Mouse (Mus musculus) liver, adult 2 months (tissue): Measurements from ENCODE around the gene 5730522E02Rik. TPM values are rescaled to one million over a fixed set of nuclear protein-coding genes. Genes with fewer than 3 reads are reported as not detected.

Source experiments
- DNase-seq: peaks from one replicate; pipeline ENCODE4 v3.0.0-alpha.2; 2011; ENCODE audit warnings: low read depth, low spot score; ENCODE audit errors: extremely low read depth
- H3K27ac ChIP-seq: fragments of 200-500 bp; replicated peaks from 2 replicates; pipeline ENCODE4 v1.5.1; 2012; ENCODE audit warnings: low read depth, mild to moderate bottlenecking, control low read depth, inconsistent platforms, low read length; ENCODE audit not compliant: insufficient read depth
- H3K27me3 ChIP-seq: fragments of 200-500 bp; 2 replicates; pipeline ENCODE4 v1.6.1; 2012; ENCODE audit warnings: mild to moderate bottlenecking, moderate library complexity, low read length, inconsistent platforms; ENCODE audit not compliant: control insufficient read depth, insufficient read depth
- H3K36me3 ChIP-seq: fragments of 200-500 bp; 2 replicates; pipeline ENCODE4 v1.6.1; 2012; ENCODE audit warnings: low read length, inconsistent platforms; ENCODE audit not compliant: control insufficient read depth, insufficient read depth
- H3K4me1 ChIP-seq: fragments of 200-500 bp; 2 replicates; pipeline ENCODE4 v1.6.1; 2011; ENCODE audit warnings: low read length; ENCODE audit not compliant: control insufficient read depth, insufficient read depth
- H3K4me3 ChIP-seq: fragments of 200-500 bp; 2 replicates; pipeline ENCODE4 v1.5.1; 2011; ENCODE audit warnings: low read depth, mild to moderate bottlenecking, control low read depth, low read length, moderate library complexity; ENCODE audit not compliant: insufficient read depth
- H3K79me2 ChIP-seq: fragments of 200-500 bp; 2 replicates; pipeline ENCODE4 v1.6.1; 2012; ENCODE audit warnings: inconsistent platforms, mild to moderate bottlenecking, low read length, moderate library complexity; ENCODE audit not compliant: control insufficient read depth, insufficient read depth
- H3K9ac ChIP-seq: fragments of 200-500 bp; 2 replicates; pipeline ENCODE4 v1.6.1; 2012; ENCODE audit warnings: low read depth, mild to moderate bottlenecking, control low read depth, inconsistent platforms, low read length
- CTCF ChIP-seq: fragments of 200-500 bp; IDR thresholded peaks from 2 replicates; pipeline ENCODE4 v1.5.1; 2011; ENCODE audit warnings: low read depth, low read length, control low read depth
- POLR2A ChIP-seq: fragments of 200-500 bp; IDR thresholded peaks from 2 replicates; pipeline ENCODE4 v1.6.1; 2011; ENCODE audit warnings: low read length, control low read depth; ENCODE audit not compliant: insufficient read depth; ENCODE audit errors: extremely low read depth
- WGBS: fragments of 180-500 bp; shearing (Covaris S2); methylation state at CpG from one replicate; pipeline ENCODE4 v1.1.7; 2018; 5-methylcytosine and 5-hydroxymethylcytosine counted together
- polyA plus RNA-seq: library from polyadenylated mRNA; depleted of rRNA; stranded (reverse); fragments of >200 nt; gene quantifications from 2 replicates; pipeline ENCODE4 v1.2.3, GENCODE M21; 2012
- total RNA-seq: library from RNA; depleted of rRNA; stranded (reverse); fragments of >200 nt; gene quantifications from 2 replicates; pipeline ENCODE4 v1.2.3, GENCODE M21; 2014

5730522E02Rik gene
- total and polyA plus RNA-seq, 2 experiments, result 0.16 to 0.83 TPM

DNA sequence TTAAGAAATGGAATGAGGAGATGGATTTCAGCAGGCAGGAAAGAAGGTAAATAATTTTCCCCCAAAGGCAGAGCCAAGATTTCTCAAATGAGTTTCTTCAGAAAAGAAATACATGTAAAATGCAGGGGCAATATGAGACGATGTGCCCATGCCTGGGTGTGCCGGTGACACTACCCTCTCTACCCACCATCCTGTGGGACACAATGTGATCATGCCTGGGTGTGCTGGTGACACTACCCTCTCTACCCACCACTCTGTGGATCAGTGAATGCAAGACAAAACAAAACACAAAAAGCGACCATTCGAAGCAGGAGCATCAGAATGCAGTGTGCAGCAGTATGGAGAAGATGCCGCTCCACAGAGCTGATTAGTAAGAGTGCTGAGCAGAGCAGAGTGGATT is 610.5 kb downstream of the 5730522E02Rik start:
- no peak overlapping the region for H3K27ac ChIP-seq
- H3K27me3 ChIP-seq, result no peaks in the 10 kb centered on the region
- TF ChIP-seq CTCF (no peak), POLR2A (no peak)
- H3K79me2 ChIP-seq, result no peaks in the 10 kb centered on the region
- H3K4me1 ChIP-seq, result no peaks in the 10 kb centered on the region
- 92% methylated on average over 5 of the region's 5 CpGs for WGBS
- no peak overlapping the region for H3K9ac ChIP-seq
- no peak overlapping the region for H3K4me3 ChIP-seq
- DNase-seq, result no peak
- H3K36me3 ChIP-seq, result no peaks in the 10 kb centered on the region

GRCm38 (mm10) chr11:25595303-25595702 is 615.3 kb downstream of the 5730522E02Rik start:
- H3K4me1 ChIP-seq, result no peaks in the 10 kb centered on the region
- TF ChIP-seq POLR2A, result no peak
- TF ChIP-seq CTCF, result no peak
- H3K9ac ChIP-seq, result no peak overlapping the region
- no peaks in the 10 kb centered on the region for H3K36me3 ChIP-seq
- H3K27ac ChIP-seq, result no peak overlapping the region
- DNase-seq, result no peak
- no peaks in the 10 kb centered on the region for H3K27me3 ChIP-seq
- H3K79me2 ChIP-seq, result no peaks in the 10 kb centered on the region
- WGBS, result 79% methylated on average over 6 of the region's 6 CpGs
- no peak overlapping the region for H3K4me3 ChIP-seq

- WGBS, result 77% methylated on average over 3 of the region's 3 CpGs
- no peaks in the 10 kb centered on the region for H3K27me3 ChIP-seq
- TF ChIP-seq CTCF (no peak), POLR2A (no peak)
- no peaks in the 10 kb centered on the region for H3K79me2 ChIP-seq
- no peak for DNase-seq
- H3K4me3 ChIP-seq, result no peak overlapping the region
- H3K4me1 ChIP-seq, result no peaks in the 10 kb centered on the region
- no peak overlapping the region for H3K27ac ChIP-seq
- no peak overlapping the region for H3K9ac ChIP-seq
- H3K36me3 ChIP-seq, result no peaks in the 10 kb centered on the region
These were observed 615.8 kb downstream of the 5730522E02Rik start for GRCm38 (mm10) chr11:25594780-25595179.

GRCm38 (mm10) chr11:25592268-25592667 is 618.3 kb downstream of the 5730522E02Rik start:
- no peak for DNase-seq
- H3K79me2 ChIP-seq, result no peaks in the 10 kb centered on the region
- H3K27ac ChIP-seq, result no peak overlapping the region
- H3K9ac ChIP-seq, result no peak overlapping the region
- H3K4me3 ChIP-seq, result no peak overlapping the region
- H3K27me3 ChIP-seq, result no peaks in the 10 kb centered on the region
- WGBS, result 23% methylated on average over 3 of the region's 3 CpGs
- TF ChIP-seq CTCF (no peak), POLR2A (no peak)
- no peaks in the 10 kb centered on the region for H3K4me1 ChIP-seq
- no peaks in the 10 kb centered on the region for H3K36me3 ChIP-seq

DNA sequence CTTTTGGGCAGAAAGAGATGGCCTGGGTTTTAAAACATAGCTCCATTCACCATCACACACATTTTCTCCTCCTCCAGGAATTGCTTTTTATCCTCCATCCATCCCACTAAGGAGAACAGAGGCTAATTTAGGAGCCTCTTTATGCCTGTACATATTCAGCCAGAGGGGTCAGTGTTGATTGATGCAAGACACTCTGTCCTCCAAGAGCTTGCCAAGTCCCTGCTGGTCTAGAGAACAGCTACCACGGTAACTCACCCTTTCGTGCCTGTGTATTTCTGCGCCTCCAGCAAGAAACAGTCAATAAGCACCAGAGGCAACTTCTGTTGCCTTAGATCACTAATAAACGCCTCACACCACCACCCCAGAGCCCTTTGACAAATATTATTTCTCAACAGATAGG is 620.3 kb downstream of the 5730522E02Rik start:
- Histone ChIP-seq H3K4me3 (no peak overlapping the region), H3K4me1 (no peaks in the 10 kb centered on the region)
- WGBS, result 50% methylated on average over 4 of the region's 4 CpGs

GRCm38 (mm10) chr11:25589509-25589908 is 621.1 kb downstream of the 5730522E02Rik start:
- no peaks in the 10 kb centered on the region for H3K79me2 ChIP-seq
- no peak for DNase-seq
- whole genome bisulfite sequencing, result 47% methylated on average over 1 of the region's 1 CpGs
- no peak for TF ChIP-seq CTCF
- no peak for TF ChIP-seq POLR2A
- H3K36me3 ChIP-seq, result no peaks in the 10 kb centered on the region
- H3K9ac ChIP-seq, result no peak overlapping the region
- no peak overlapping the region for H3K4me3 ChIP-seq
- H3K27ac ChIP-seq, result no peak overlapping the region
- H3K4me1 ChIP-seq, result no peaks in the 10 kb centered on the region
- H3K27me3 ChIP-seq, result no peaks in the 10 kb centered on the region

More for the DNA sequence above, 620.3 kb downstream of the 5730522E02Rik start:
- TF ChIP-seq POLR2A, result no peak
- no peak for TF ChIP-seq CTCF
- no peak overlapping the region for H3K27ac ChIP-seq
- no peaks in the 10 kb centered on the region for H3K36me3 ChIP-seq
- H3K9ac ChIP-seq, result no peak overlapping the region
- DNase-seq, result no peak
- H3K27me3 ChIP-seq, result no peaks in the 10 kb centered on the region
- no peaks in the 10 kb centered on the region for H3K79me2 ChIP-seq
